Comparison of ENCODE assay signal across 8 mouse cellular contexts in the genomic region with DNA sequence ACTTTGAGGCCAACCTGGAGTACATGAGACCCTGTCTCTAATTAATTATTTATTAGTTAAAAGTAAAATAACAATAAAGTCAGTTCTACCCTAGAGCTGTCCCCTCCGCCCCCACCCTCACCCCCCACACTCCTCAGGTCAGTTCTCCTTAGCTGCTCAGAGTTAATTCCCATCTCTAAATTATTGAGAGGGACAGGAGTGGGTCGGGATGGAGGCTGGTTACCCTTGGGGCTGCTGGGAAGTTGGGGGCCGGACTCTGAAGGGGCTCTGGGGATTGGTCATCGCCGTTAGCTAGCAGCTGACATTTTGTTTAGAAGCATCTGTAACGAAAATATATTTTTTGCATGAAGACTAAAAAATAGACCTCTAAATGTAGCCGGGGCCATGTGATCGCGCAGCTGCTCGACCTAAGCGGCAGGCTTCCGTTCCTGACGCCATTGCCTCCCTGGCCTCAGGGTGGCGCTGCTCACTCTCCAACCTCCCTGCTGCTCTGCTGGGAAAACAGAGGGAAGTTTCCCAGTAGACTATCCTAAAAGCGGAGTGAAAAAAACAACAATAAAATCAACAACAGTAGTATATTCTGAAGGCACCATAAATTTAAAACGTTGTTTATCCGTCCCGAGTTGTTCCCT. TPM values are rescaled to one million over a fixed set of nuclear protein-coding genes. Genes with fewer than 3 reads are reported as not detected.
DNase-seq lines count a peak whose midpoint lies in the region; ATAC-seq lines count a peak whose summit lies in the region.

No protein-coding gene starts in this region.

- H3K4me3 ChIP-seq in embryonic facial prominence, embryonic 13.5 days = peak overlapping the region; percentile 18
- H3K4me3 ChIP-seq in limb, embryonic 15.5 days = peak overlapping the region; percentile 17
- H3K4me3 ChIP-seq in midbrain, embryonic 16.5 days (ENCODE audit: low read depth, low read length) = peak overlapping the region; percentile 19
- 0 out of 2 replicates have a peak overlapping the region, but pooled peaks have one; percentile 12 for H3K4me3 ChIP-seq in stomach, embryonic 15.5 days (replicated peaks)

- ATAC-seq in embryonic facial prominence, embryonic 13.5 days (ENCODE audit: insufficient number of reproducible peaks, insufficient read depth, low FRiP score, low TSS enrichment, low read depth) = no peak
- no peak for ATAC-seq in limb, embryonic 15.5 days (ENCODE audit: insufficient number of reproducible peaks, low FRiP score, low TSS enrichment, low read depth)
- no peak for ATAC-seq in midbrain, embryonic 16.5 days
- ATAC-seq in stomach, embryonic 15.5 days (ENCODE audit: insufficient read depth, low FRiP score, low read depth) = no peak

- WGBS in embryonic facial prominence, embryonic 13.5 days = 14% methylated on average over 18 of the region's 18 CpGs
- 8% methylated on average over 18 of the region's 18 CpGs for WGBS in limb, embryonic 15.5 days
- 18% methylated on average over 18 of the region's 18 CpGs for WGBS in midbrain, embryonic 16.5 days
- WGBS in stomach, embryonic 15.5 days = 12% methylated on average over 18 of the region's 18 CpGs

- H3K4me2 ChIP-seq in embryonic facial prominence, embryonic 13.5 days = peak overlapping the region; percentile 48
- H3K4me2 ChIP-seq in limb, embryonic 15.5 days = peak overlapping the region; percentile 33
- H3K4me2 ChIP-seq in midbrain, embryonic 16.5 days (ENCODE audit: low read length) = peak overlapping the region; percentile 46
- peak overlapping the region; percentile 40 for H3K4me2 ChIP-seq in stomach, embryonic 15.5 days

- H3K9ac ChIP-seq in embryonic facial prominence, embryonic 13.5 days = 0 out of 2 replicates have a peak overlapping the region, but pooled peaks have one; percentile 21
- no peak overlapping the region for H3K9ac ChIP-seq in limb, embryonic 15.5 days
- 0 out of 2 replicates have a peak overlapping the region, but pooled peaks have one; percentile 38 for H3K9ac ChIP-seq in midbrain, embryonic 16.5 days (ENCODE audit: low read depth, low read length)
- H3K9ac ChIP-seq in stomach, embryonic 15.5 days = no peak overlapping the region

- no peaks in the 10 kb centered on the region for H3K9me3 ChIP-seq in embryonic facial prominence, embryonic 13.5 days
- no peaks in the 10 kb centered on the region for H3K9me3 ChIP-seq in limb, embryonic 15.5 days
- H3K9me3 ChIP-seq in midbrain, embryonic 16.5 days (replicated peaks; ENCODE audit: control insufficient read depth, low read length, poor library complexity, severe bottlenecking) = no peaks in the 10 kb centered on the region
- H3K9me3 ChIP-seq in stomach, embryonic 15.5 days = no peaks in the 10 kb centered on the region

- H3K4me1 ChIP-seq in embryonic facial prominence, embryonic 13.5 days = peaks cover 8% of the 10 kb centered on the region
- peaks cover 5% of the 10 kb centered on the region for H3K4me1 ChIP-seq in limb, embryonic 15.5 days
- H3K4me1 ChIP-seq in midbrain, embryonic 16.5 days (ENCODE audit: control insufficient read depth, insufficient read depth, low read length) = peaks cover 4% of the 10 kb centered on the region; the same call in 1 of the 2 replicates
- H3K4me1 ChIP-seq in stomach, embryonic 15.5 days = peaks cover 3% of the 10 kb centered on the region; the same call in 1 of the 2 replicates

- no peaks in the 10 kb centered on the region for H3K27me3 ChIP-seq in embryonic facial prominence, embryonic 13.5 days
- no peaks in the 10 kb centered on the region for H3K27me3 ChIP-seq in limb, embryonic 15.5 days
- H3K27me3 ChIP-seq in midbrain, embryonic 16.5 days (ENCODE audit: control insufficient read depth, insufficient read depth, low read depth, low read length) = no peaks in the 10 kb centered on the region
- H3K27me3 ChIP-seq in stomach, embryonic 15.5 days (replicated peaks) = no peaks in the 10 kb centered on the region

- DNase-seq in 3134 (ENCODE audit: extremely low read depth, insufficient read length, low spot score) = peak; percentile 49
- DNase-seq in adrenal gland, postnatal 14 days = peak; percentile 85
- peak; percentile 37 to 58 for DNase-seq in heart, adult 9 months (ENCODE audit: low spot score in 2 of 2)
- peak; percentile 38 to 71 for DNase-seq in kidney, adult 8-10 months

- no peak overlapping the region for H3K27ac ChIP-seq in embryonic facial prominence, embryonic 13.5 days
- H3K27ac ChIP-seq in limb, embryonic 15.5 days = no peak overlapping the region
- H3K27ac ChIP-seq in midbrain, embryonic 16.5 days (ENCODE audit: low read length) = no peak overlapping the region
- H3K27ac ChIP-seq in stomach, embryonic 15.5 days = no peak overlapping the region

- H3K36me3 ChIP-seq in embryonic facial prominence, embryonic 13.5 days = no peaks in the 10 kb centered on the region
- no peaks in the 10 kb centered on the region for H3K36me3 ChIP-seq in limb, embryonic 15.5 days
- no peaks in the 10 kb centered on the region for H3K36me3 ChIP-seq in midbrain, embryonic 16.5 days (ENCODE audit: control insufficient read depth, insufficient read depth, low read length)
- H3K36me3 ChIP-seq in stomach, embryonic 15.5 days = no peaks in the 10 kb centered on the region

RNA-seq across cellular contexts. Expression of a gene that starts 26.8 kb away (rescaled TPM):
- total RNA-seq in adrenal gland, postnatal 14 days (2021) = 485 and 569 TPM in 2 replicates
- polyA plus RNA-seq in embryonic facial prominence, embryonic 13.5 days (2015; fragmentation: Nextera tagmentation; extraction: Ambion mirVana) = 13.9 and 15.2 TPM in 2 replicates
- polyA plus RNA-seq in limb, embryonic 15.5 days (2015; fragmentation: Nextera tagmentation; extraction: Ambion mirVana) = 9.5 and 9.6 TPM in 2 replicates
- 18.7 and 19.3 TPM in 2 replicates for polyA plus RNA-seq in midbrain, embryonic 16.5 days (2015; fragmentation: Nextera tagmentation; extraction: Ambion mirVana)
- polyA plus RNA-seq in stomach, embryonic 15.5 days (2015; fragmentation: Nextera tagmentation; extraction: Ambion mirVana) = 12.0 and 13.2 TPM in 2 replicates

Comparison
In these comparisons a context has a peak if more than half of its experiments do, and no peak if none do; other contexts are left out.
1. H3K9ac ChIP-seq: peak in embryonic facial prominence, embryonic 13.5 days (single experiment) and midbrain, embryonic 16.5 days (single experiment); none in limb, embryonic 15.5 days (single experiment) and stomach, embryonic 15.5 days (single experiment).
2. Peak in every context shown above with its lines, with median percentiles within 50 percentile points of each other: DNase-seq, H3K4me2 ChIP-seq and H3K4me3 ChIP-seq.